Mouse (Mus musculus) hindbrain, embryonic 12.5 days (tissue): Measurements from ENCODE around the gene Slc35e3. TPM values are rescaled to one million over a fixed set of nuclear protein-coding genes. Genes with fewer than 3 reads are reported as not detected.

ENCODE experiments used
- ATAC-seq: fragments of 200-750 bp; cut with Nextera tagmentation; 2 replicates; pipeline ENCODE4 v1.8.0; 2017; ENCODE audit warnings: moderate TSS enrichment; ENCODE audit not compliant: low FRiP score
- H3K27ac ChIP-seq: fragments of 300-500 bp; sonication (generic); 2 replicates; pipeline ENCODE4 v1.5.1; 2016; ENCODE audit warnings: mild to moderate bottlenecking
- H3K27me3 ChIP-seq: fragments of 300-500 bp; sonication (generic); 2 replicates; pipeline ENCODE4 v1.6.1; 2016; ENCODE audit warnings: mild to moderate bottlenecking
- H3K36me3 ChIP-seq: fragments of 300-500 bp; sonication (generic); 2 replicates; pipeline ENCODE4 v1.6.1; 2016; ENCODE audit warnings: mild to moderate bottlenecking
- H3K4me1 ChIP-seq: fragments of 300-500 bp; sonication (generic); 2 replicates; pipeline ENCODE4 v1.6.1; 2016
- H3K4me2 ChIP-seq: fragments of 300-500 bp; sonication (generic); replicated peaks from 2 replicates; pipeline ENCODE4 v1.6.1; 2016; ENCODE audit warnings: mild to moderate bottlenecking
- H3K4me3 ChIP-seq: fragments of 300-500 bp; sonication (generic); 2 replicates; pipeline ENCODE4 v1.5.1; 2016; ENCODE audit warnings: mild to moderate bottlenecking
- H3K9ac ChIP-seq: fragments of 300-500 bp; sonication (generic); 2 replicates; pipeline ENCODE4 v1.6.1; 2016; ENCODE audit warnings: mild to moderate bottlenecking, moderate library complexity
- H3K9me3 ChIP-seq: fragments of 300-500 bp; sonication (generic); replicated peaks from 2 replicates; pipeline ENCODE4 v1.6.1; 2016; ENCODE audit warnings: mild to moderate bottlenecking
- WGBS: fragments of 180-500 bp; shearing (Covaris S2); methylation state at CpG from one replicate; pipeline ENCODE4 v1.1.7; 2016; 5-methylcytosine and 5-hydroxymethylcytosine counted together
- polyA plus RNA-seq: library from polyadenylated mRNA; unstranded; fragments of >200 nt; fragmentation: Nextera tagmentation; extraction: Ambion mirVana; gene quantifications from 2 replicates; pipeline ENCODE4 v1.2.1, GENCODE M21; 2016

The Slc35e3 gene
- polyA plus RNA-seq, 1 experiment from 2014 or later = 40.2 TPM

DNA sequence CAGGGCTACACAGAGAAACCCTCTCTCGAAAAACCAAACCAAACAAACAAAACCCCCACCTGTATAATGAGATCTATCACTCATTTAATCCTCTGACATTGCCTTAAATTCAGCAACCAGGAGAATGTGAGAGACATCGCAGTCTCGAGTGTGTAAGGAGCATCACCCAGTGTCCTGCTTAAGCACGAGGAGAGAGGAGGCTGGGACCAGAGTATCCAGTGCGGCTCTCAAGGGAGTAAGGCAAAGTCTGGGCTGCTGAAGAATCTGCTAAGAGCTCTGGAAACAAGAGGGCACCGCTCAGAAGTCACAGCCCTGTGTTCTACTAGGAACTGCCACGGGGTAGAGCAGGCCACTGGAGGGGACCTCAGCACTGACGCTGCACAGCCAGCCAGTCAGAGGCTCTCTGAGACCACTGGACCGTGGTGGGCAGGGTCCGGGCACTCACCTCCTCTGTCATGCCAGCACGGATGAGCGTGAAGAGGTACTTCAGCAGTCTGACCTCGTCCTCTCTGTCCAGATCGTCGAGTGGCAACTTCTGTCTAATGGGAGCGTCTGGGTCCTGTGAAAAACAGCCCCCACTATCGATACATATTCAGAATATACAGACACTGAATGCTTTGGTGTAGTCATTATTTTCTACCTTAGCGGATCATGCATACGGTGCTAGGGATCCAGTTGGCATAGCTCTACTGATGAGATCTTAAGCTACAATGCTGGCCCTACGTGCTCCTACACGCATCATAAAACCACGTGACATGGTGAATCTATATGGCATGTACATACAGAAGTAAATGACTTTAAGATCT, 28.0 kb upstream of the Slc35e3 start:
- Histone ChIP-seq H3K4me3 (no peak overlapping the region), H3K27ac (no peak overlapping the region), H3K9ac (no peak overlapping the region), H3K4me1 (no peaks in the 10 kb centered on the region), H3K9me3 (no peaks in the 10 kb centered on the region), H3K36me3 (peaks cover 86% of the 10 kb centered on the region), H3K27me3 (no peaks in the 10 kb centered on the region), H3K4me2 (no peak overlapping the region)
- ATAC-seq = no peak
- WGBS = 95% methylated on average over 22 of the region's 22 CpGs

DNA sequence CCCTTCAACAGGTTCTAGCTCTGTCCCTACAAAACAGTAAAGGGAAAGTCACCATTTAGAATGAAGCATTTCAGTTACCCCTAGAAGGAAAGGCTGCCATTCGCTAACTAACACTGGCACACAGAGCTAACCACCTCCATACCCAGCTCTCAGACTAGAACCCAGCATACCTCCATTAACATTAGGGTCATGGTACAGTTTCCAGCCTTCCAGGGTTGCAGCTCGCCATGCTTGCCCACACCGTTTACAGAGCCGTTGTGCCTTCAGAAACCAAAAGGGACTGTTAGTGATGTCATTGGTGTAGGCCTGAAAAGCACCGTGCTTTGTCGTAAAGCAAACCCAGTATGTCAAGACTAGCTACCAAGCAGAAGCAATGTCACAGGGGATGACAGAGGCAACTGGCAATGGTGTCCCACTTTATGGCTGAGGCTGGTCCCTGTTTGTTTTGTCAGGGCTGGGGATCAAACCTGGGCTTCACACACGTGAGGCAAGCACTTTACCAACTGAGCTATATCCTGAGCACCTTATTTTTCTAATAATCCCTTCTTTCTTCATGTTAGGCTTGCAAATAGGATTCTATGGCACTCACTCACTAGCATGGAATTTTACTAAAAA, 27.0 kb upstream of the Slc35e3 start:
- 93% methylated on average over 7 of the region's 7 CpGs for WGBS
- no peaks in the 10 kb centered on the region for H3K27me3 ChIP-seq
- no peak for ATAC-seq
- H3K4me1 ChIP-seq = no peaks in the 10 kb centered on the region
- peaks cover 83% of the 10 kb centered on the region for H3K36me3 ChIP-seq
- H3K4me2 ChIP-seq = no peak overlapping the region
- H3K27ac ChIP-seq = no peak overlapping the region
- H3K9me3 ChIP-seq = no peaks in the 10 kb centered on the region
- no peak overlapping the region for H3K4me3 ChIP-seq
- no peak overlapping the region for H3K9ac ChIP-seq

DNA sequence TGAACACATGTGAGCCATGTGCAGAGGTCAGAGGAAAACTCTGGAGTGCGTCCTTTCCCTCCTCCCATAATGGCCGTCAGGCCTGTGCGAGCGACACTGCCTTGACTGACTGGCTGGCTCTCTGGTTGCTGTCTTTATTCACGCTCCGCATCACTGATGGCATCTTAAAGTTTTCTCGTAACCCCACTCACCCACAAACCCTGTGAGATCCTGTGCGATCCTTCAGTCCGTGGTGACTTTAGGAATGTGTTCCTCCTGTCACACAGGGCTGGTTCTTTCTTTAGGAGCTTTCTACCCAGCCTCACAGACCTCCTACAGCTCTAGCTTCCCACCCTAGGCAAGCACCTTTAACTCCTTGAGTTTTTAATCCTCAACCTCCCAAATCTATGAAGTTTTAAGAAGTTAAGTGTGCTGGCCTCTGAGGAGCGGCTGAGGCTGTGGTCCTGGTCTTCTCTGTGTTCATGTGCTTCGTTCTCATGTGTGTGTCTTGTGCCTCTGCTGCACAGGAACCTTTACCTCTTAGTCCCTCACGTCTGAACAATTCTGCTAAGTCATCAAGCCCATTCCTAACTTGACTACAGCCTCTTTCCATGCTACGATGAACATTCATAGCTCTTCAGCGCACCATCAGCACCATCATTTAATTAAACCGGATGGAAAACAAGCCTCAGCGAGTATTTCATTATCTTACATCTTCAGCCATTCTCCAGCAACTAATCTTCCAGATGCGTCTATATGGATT, 26.4 kb upstream of the Slc35e3 start:
- WGBS = 88% methylated on average over 17 of the region's 17 CpGs
- ATAC-seq = no peak
- H3K36me3 ChIP-seq = peaks cover 85% of the 10 kb centered on the region
- H3K4me3 ChIP-seq = no peak overlapping the region
- no peak overlapping the region for H3K27ac ChIP-seq
- no peaks in the 10 kb centered on the region for H3K4me1 ChIP-seq
- no peak overlapping the region for H3K4me2 ChIP-seq
- no peaks in the 10 kb centered on the region for H3K27me3 ChIP-seq
- H3K9ac ChIP-seq = no peak overlapping the region
- no peaks in the 10 kb centered on the region for H3K9me3 ChIP-seq

DNA sequence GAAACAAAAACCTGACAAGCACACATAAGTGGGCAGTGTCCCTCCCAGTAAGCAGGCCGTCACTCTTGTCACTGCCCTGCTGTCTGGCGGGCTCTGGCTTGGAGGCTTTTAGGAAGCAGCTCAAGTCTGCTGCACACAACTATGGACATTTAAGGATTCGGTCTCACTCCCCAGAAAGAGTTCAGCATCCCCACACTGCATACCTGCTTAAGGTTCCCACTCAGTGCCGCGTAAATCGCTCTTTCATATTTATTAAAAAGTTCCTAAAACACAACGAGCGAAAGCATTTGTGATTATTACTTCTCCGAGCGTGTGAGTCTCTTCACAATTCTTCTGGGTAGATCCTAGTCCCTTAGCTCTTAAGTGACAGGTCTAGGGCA, 25.0 kb upstream of the Slc35e3 start:
- Histone ChIP-seq H3K36me3 (peaks cover 82% of the 10 kb centered on the region), H3K4me3 (no peak overlapping the region), H3K27ac (no peak overlapping the region), H3K27me3 (no peaks in the 10 kb centered on the region), H3K9ac (no peak overlapping the region), H3K4me1 (no peaks in the 10 kb centered on the region), H3K4me2 (no peak overlapping the region), H3K9me3 (no peaks in the 10 kb centered on the region)
- ATAC-seq = no peak
- WGBS = 96% methylated on average over 10 of the region's 10 CpGs

DNA sequence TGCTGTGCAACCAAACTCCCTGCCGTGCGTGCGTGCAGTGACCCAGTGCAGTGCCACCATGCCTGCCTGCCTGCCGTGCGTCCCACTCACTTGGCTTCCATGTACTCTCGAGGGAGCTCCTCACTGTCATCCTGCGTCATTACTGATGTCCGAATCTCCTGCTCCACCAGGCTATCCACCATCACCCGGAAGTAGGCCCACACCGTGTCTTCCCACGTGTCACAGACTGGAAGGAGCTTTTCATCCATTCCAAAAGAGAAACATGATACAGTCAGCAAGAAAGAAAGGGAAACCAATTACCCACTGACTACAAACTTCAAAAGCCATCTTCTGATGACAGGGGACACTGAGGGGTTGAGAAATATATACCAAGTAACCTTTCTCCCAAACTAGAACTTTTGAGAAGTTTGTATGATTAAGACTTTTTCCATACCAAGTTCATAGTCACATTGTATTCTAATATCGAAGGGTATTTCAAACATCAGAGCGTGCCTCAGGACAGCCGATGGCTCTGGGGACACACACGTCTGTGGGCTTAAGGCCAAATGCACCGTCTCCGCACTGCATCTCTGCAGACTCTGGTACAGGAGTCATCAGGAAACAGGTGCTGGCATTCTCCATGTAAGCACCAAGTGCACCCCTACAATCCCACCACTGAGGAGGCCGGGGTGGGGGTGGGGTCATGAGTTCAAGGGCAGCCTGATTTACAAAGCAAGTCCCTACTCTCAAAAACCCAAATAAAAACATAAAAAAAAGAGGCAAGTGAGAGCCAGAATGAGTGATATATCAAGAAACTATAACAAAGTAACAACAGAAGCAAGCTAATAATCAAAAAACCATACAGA, 24.3 kb upstream of the Slc35e3 start:
- Histone ChIP-seq H3K4me3 (no peak overlapping the region), H3K36me3 (peaks cover 82% of the 10 kb centered on the region), H3K27ac (no peak overlapping the region), H3K27me3 (no peaks in the 10 kb centered on the region), H3K9me3 (no peaks in the 10 kb centered on the region), H3K9ac (no peak overlapping the region), H3K4me2 (no peak overlapping the region), H3K4me1 (no peaks in the 10 kb centered on the region)
- no peak for ATAC-seq
- 94% methylated on average over 18 of the region's 18 CpGs for WGBS

DNA sequence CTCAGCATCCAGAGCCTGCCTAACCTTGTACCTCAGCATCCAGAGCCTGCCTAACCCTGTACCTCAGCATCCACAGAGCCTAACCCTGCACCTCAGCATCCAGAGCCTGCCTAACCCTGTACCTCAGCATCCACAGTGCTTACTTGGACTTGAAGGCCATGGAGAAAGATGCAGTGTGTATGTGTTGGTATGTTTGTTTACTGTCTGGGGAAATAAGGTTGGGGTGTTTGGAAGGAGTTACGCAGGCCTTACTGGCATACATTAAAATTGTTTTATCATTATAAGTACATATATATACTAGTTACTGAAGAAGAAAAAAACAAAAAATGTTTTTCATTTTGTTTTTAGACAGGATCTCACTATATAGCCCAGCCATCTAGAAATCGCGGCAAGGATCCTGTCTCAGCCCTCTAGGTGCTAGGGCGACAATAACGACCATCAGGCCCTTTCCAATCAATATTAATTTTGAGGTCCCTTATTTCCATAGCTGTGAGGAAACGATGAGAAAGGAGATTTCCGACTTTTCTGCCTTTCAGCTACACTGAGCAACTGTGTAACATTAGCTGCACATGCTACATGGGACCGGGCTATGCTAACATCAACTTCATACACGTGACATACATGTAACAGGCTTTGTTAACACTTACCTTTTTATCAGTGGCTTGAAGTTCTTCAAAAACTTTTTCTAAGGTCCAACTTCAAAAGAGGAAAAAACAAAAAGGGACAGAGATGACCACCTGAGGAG, 23.5 kb upstream of the Slc35e3 start:
- ATAC-seq = no peak
- Histone ChIP-seq H3K4me2 (no peak overlapping the region), H3K4me1 (no peaks in the 10 kb centered on the region), H3K27me3 (no peaks in the 10 kb centered on the region), H3K36me3 (peaks cover 83% of the 10 kb centered on the region), H3K4me3 (no peak overlapping the region), H3K27ac (no peak overlapping the region), H3K9ac (no peak overlapping the region), H3K9me3 (no peaks in the 10 kb centered on the region)
- 95% methylated on average over 9 of the region's 9 CpGs for WGBS

DNA sequence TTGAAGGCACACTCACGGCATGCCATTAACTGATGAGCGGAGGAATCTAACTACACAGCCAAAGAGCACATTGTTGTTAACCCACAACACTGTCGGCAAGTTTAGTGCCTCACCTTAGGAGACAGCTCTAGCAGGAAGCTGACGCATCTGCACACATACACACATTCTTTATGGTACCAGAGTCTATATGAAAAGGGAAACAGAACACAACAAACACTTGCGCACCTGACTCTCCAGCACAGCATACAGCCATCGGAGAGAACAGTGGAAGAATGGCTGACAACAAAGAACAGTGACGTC, 21.9 kb upstream of the Slc35e3 start:
- Histone ChIP-seq H3K4me2 (no peak overlapping the region), H3K9ac (no peak overlapping the region), H3K27ac (no peak overlapping the region), H3K36me3 (peaks cover 81% of the 10 kb centered on the region), H3K9me3 (no peaks in the 10 kb centered on the region), H3K27me3 (no peaks in the 10 kb centered on the region), H3K4me1 (no peaks in the 10 kb centered on the region), H3K4me3 (no peak overlapping the region)
- WGBS = 90% methylated on average over 7 of the region's 7 CpGs
- no peak for ATAC-seq

DNA sequence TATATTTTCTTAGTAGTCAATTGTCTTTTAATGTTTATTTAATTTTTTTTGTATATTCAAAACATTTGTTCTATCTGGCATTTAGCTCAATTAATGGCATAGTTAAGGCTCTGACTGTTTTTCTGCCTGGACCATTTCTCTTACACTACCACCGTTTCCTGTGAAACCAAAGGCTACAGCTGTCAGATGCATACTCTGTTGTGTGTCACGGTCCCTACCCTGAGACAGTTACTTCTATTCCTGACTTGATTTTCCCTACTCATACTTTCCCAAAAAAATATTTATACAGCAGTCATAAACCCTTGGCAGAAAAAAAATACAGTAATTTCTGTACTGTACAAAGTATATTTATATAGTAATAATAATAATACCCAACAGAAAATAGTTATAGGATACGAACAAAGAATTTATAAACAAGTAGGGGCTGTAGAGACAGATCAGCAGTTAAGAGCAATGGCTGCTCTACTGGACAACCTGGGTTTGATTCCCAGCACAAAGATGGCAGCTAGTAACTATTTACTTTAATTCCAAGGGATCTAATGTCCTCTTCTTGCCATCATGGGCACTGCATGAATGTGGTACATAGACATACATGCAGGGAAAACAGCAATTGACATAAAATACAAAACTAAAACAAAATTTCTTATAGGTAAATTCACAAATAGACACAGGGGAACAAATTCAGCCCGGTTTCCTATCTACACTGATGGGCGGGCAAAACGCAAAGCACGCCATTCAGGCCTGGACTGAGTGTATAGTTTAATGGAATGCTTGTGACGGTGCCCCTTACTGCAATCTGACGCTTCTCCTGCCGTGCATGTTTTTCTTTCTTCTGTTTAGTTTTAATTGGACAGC, 21.3 kb upstream of the Slc35e3 start:
- H3K4me1 ChIP-seq = no peaks in the 10 kb centered on the region

DNA sequence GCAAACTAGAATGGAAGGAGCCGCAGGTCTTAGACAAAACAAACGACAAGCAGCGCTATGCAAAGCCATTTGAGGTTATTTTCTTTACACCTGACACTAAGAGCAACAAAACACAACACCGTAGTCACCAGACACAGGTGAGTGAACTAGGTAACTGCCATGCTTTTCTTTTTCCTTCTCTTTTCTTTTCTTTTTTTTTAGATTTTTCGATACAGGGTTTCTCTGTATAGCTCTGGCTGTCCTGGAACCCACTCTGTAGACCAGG, 20.7 kb upstream of the Slc35e3 start:
- WGBS = 93% methylated on average over 5 of the region's 5 CpGs
- no peak overlapping the region for H3K27ac ChIP-seq
- no peak for ATAC-seq
- no peak overlapping the region for H3K9ac ChIP-seq
- peaks cover 77% of the 10 kb centered on the region for H3K36me3 ChIP-seq
- H3K27me3 ChIP-seq = no peaks in the 10 kb centered on the region
- H3K9me3 ChIP-seq = no peaks in the 10 kb centered on the region
- no peaks in the 10 kb centered on the region for H3K4me1 ChIP-seq
- H3K4me2 ChIP-seq = no peak overlapping the region
- no peak overlapping the region for H3K4me3 ChIP-seq

More for the DNA sequence above, 21.3 kb upstream of the Slc35e3 start:
- Histone ChIP-seq H3K4me3 (no peak overlapping the region), H3K36me3 (peaks cover 80% of the 10 kb centered on the region), H3K27ac (no peak overlapping the region), H3K4me2 (no peak overlapping the region), H3K27me3 (no peaks in the 10 kb centered on the region), H3K9me3 (no peaks in the 10 kb centered on the region), H3K9ac (no peak overlapping the region)
- ATAC-seq = no peak
- 91% methylated on average over 10 of the region's 10 CpGs for WGBS

DNA sequence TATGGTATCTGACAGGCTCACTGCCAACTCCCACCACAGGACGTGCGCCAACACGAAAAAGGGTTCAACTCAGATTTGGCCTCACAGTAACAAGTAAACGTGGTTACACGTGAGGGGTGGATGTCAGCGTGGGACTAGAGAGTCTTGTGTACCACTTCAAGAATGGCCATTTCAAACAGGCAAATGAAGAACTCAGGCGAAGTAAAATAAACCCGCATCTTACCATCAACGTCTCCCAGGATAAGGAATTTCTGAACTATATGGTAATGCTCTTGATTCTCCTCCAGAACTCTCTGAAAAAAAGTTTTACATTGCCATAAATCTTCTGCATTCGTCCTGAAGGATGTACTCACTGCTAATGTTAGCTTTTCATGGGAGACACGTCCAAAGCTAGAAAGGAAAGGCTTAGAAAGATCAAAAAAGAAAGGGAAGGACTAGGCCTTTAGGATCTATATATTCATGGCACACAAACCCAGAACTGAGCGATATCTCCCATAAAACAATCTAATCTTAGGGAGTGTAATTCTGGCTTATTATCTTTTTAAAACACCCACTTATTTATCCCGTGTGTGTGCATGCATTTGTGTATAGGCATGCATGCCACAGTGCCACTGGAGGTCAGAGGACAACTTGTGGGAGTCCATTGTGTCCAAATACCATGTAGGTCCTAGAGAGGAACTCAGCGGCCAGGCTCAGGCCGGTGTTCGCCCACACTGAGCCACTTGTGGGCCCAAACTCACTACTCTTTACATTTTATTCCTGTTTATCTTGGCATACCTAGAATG, 20.1 kb upstream of the Slc35e3 start:
- Histone ChIP-seq H3K27ac (no peak overlapping the region), H3K4me2 (no peak overlapping the region), H3K9ac (no peak overlapping the region), H3K4me3 (no peak overlapping the region), H3K9me3 (no peaks in the 10 kb centered on the region), H3K4me1 (no peaks in the 10 kb centered on the region), H3K36me3 (peaks cover 77% of the 10 kb centered on the region), H3K27me3 (no peaks in the 10 kb centered on the region)
- no peak for ATAC-seq
- WGBS = 94% methylated on average over 16 of the region's 16 CpGs
